Mouse (Mus musculus) frontal cortex, adult (tissue): ENCODE measurements around the gene Tmem88.

Source experiments
- ATAC-seq: cut with Nextera tagmentation; 2 replicates; pipeline ENCODE4 v1.9.2; 2017; ENCODE audit warnings: mild to moderate bottlenecking, moderate library complexity, mixed read lengths; ENCODE audit not compliant: low TSS enrichment

Gene Tmem88

DNA sequence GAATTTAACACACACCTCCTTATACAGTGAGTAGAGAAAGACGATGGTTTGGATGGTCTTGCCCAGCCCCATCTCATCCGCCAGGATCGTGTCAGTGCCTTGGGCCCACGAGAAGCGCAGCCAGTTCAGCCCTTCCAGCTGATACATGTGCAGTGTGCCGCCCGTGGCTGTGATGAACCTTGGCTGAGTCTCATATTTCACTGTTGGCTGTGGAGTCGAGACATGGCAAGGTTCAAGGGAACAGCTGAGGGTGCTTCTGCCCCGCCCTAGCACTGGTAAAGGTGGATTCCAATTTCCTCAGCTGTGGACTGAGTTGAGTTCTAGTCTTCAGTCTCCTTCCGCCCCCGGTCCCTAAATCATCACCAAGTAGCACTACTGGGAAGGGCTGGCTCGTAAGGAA lies 40.3 kb downstream of the Tmem88 start:
- no peak for ATAC-seq

GRCm38 (mm10) chr11:69356544-69356943 lies 41.5 kb downstream of the Tmem88 start:
- ATAC-seq: no peak
